In genomic region chrX:153832606-153833005, GRCm38 (mm10) we compare ENCODE assay signal across 8 mouse cellular contexts. TPM values are rescaled to one million over a fixed set of nuclear protein-coding genes. Genes with fewer than 3 reads are reported as not detected.
DNase-seq lines count a peak whose midpoint lies in the region; ATAC-seq and TF ChIP-seq lines count a peak whose summit lies in the region.

No protein-coding gene starts in this region.

- peak overlapping the region; percentile 68; the same call in 1 of the 2 replicates for H3K9ac ChIP-seq in ES-E14 (ENCODE audit: insufficient read depth, low read depth, low read length, poor library complexity, severe bottlenecking)
- H3K9ac ChIP-seq in embryonic facial prominence, embryonic 14.5 days (ENCODE audit: low read depth, low read length) = peak overlapping the region; percentile 67
- H3K9ac ChIP-seq in limb, embryonic 11.5 days (ENCODE audit: low read length) = peak overlapping the region; percentile 53; the same call in 1 of the 2 replicates

- in situ Hi-C loops in ES-E14 (cut with MboI; ENCODE audit: low sequenced_read_pairs in 2 of 2, unreplicated experiment in 2 of 2) = no loop called here

- no peak for DNase-seq in kidney, adult 2 months
- DNase-seq in kidney, adult 11 months = no peak
- DNase-seq in ES-E14 (ENCODE audit: low read depth, low spot score) = no peak
- no peak for DNase-seq in embryonic facial prominence, embryonic 14.5 days (ENCODE audit: low spot score)
- DNase-seq in limb, embryonic 11.5 days (ENCODE audit: low spot score) = no peak
- no peak for DNase-seq in gastrocnemius, adult 8-10 months (ENCODE audit: low spot score in 2 of 2)
- DNase-seq in cerebellum, adult 11 months = no peak

- H3K4me3 ChIP-seq in kidney, adult 2 months (ENCODE audit: insufficient read depth, low read depth, low read length) = peak overlapping the region; percentile 91
- H3K4me3 ChIP-seq in ES-E14 (ENCODE audit: insufficient read depth in 1 of 2, low read depth in 1 of 2, low read length in 2 of 2, poor library complexity in 1 of 2, severe bottlenecking in 1 of 2) = peak overlapping the region; percentile 66 to 71
- H3K4me3 ChIP-seq in embryonic facial prominence, embryonic 14.5 days (ENCODE audit: low read depth, low read length) = peak overlapping the region; percentile 51
- H3K4me3 ChIP-seq in limb, embryonic 11.5 days (ENCODE audit: low read depth, low read length) = peak overlapping the region; percentile 43
- peak overlapping the region; percentile 71 for H3K4me3 ChIP-seq in small intestine, adult 2 months (ENCODE audit: low read depth, low read length)

- TF ChIP-seq CTCF in kidney, adult 2 months (conservative IDR thresholded peaks at IDR 0.05; ENCODE audit: insufficient read depth, insufficient read length, low read depth, low read length) = no peak
- no peak for TF ChIP-seq CTCF in small intestine, adult 2 months (IDR thresholded peaks at IDR 0.05; ENCODE audit: extremely low read depth, insufficient read length, insufficient replicate concordance, low read depth, low read length)

- H3K4me2 ChIP-seq in embryonic facial prominence, embryonic 14.5 days (ENCODE audit: low read depth, low read length) = peak overlapping the region; percentile 52
- H3K4me2 ChIP-seq in limb, embryonic 11.5 days (ENCODE audit: low read depth, severe bottlenecking) = peak overlapping the region; percentile 44

- no peak overlapping the region for H3K27ac ChIP-seq in kidney, adult 2 months (ENCODE audit: insufficient read depth, low read depth, low read length)
- H3K27ac ChIP-seq in ES-E14 (ENCODE audit: insufficient read depth, low read depth, low read length, poor library complexity, severe bottlenecking) = no peak overlapping the region
- peak overlapping the region; percentile 84; the same call in 1 of the 2 replicates for H3K27ac ChIP-seq in embryonic facial prominence, embryonic 14.5 days (replicated peaks; ENCODE audit: low read depth, low read length)
- H3K27ac ChIP-seq in limb, embryonic 11.5 days (replicated peaks; ENCODE audit: low read depth, low read length) = no peak overlapping the region
- H3K27ac ChIP-seq in small intestine, adult 2 months (ENCODE audit: insufficient read depth, low read depth, low read length) = no peak overlapping the region

- no peak for TF ChIP-seq POLR2A in kidney, adult 2 months (IDR thresholded peaks at IDR 0.05; ENCODE audit: low read depth, low read length)
- TF ChIP-seq POLR2A in small intestine, adult 2 months (IDR thresholded peaks at IDR 0.05; ENCODE audit: low read depth, low read length) = no peak

- 6% methylated on average over 14 of the region's 14 CpGs for WGBS in kidney, adult 2 months
- WGBS in embryonic facial prominence, embryonic 14.5 days = 22% methylated on average over 14 of the region's 14 CpGs
- WGBS in limb, embryonic 11.5 days = 27% methylated on average over 14 of the region's 14 CpGs
- 30% methylated on average over 14 of the region's 14 CpGs for WGBS in small intestine, adult 2 months

- H3K4me1 ChIP-seq in kidney, adult 2 months (ENCODE audit: control insufficient read depth, insufficient read depth, low read length) = no peaks in the 10 kb centered on the region
- no peaks in the 10 kb centered on the region for H3K4me1 ChIP-seq in ES-E14 (ENCODE audit: control insufficient read depth in 2 of 2, insufficient read depth in 2 of 2, low read length in 2 of 2, poor library complexity in 1 of 2)
- no peaks in the 10 kb centered on the region for H3K4me1 ChIP-seq in embryonic facial prominence, embryonic 14.5 days (ENCODE audit: control insufficient read depth, insufficient read depth, low read length)
- H3K4me1 ChIP-seq in limb, embryonic 11.5 days (ENCODE audit: control insufficient read depth, insufficient read depth, low read length) = no peaks in the 10 kb centered on the region
- H3K4me1 ChIP-seq in small intestine, adult 2 months (ENCODE audit: control insufficient read depth, insufficient read depth, insufficient read length, low read length) = no peaks in the 10 kb centered on the region

- no peaks in the 10 kb centered on the region for H3K36me3 ChIP-seq in kidney, adult 2 months (ENCODE audit: control insufficient read depth, insufficient read depth, low read length)
- H3K36me3 ChIP-seq in ES-E14 (ENCODE audit: control insufficient read depth, insufficient read depth, low read length, poor library complexity, severe bottlenecking) = no peaks in the 10 kb centered on the region
- no peaks in the 10 kb centered on the region for H3K36me3 ChIP-seq in embryonic facial prominence, embryonic 14.5 days (ENCODE audit: control insufficient read depth, insufficient read depth, low read length)
- H3K36me3 ChIP-seq in limb, embryonic 11.5 days (ENCODE audit: control insufficient read depth, insufficient read depth, low read length) = no peaks in the 10 kb centered on the region
- no peaks in the 10 kb centered on the region for H3K36me3 ChIP-seq in small intestine, adult 2 months (ENCODE audit: control insufficient read depth, insufficient read depth, low read length)

- H3K27me3 ChIP-seq in kidney, adult 2 months (replicated peaks; ENCODE audit: control insufficient read depth, insufficient read depth, low read length) = no peaks in the 10 kb centered on the region
- H3K27me3 ChIP-seq in embryonic facial prominence, embryonic 14.5 days (replicated peaks; ENCODE audit: control insufficient read depth, insufficient read depth, low read length) = no peaks in the 10 kb centered on the region
- H3K27me3 ChIP-seq in limb, embryonic 11.5 days (ENCODE audit: control insufficient read depth, insufficient read depth, low read length) = no peaks in the 10 kb centered on the region
- no peaks in the 10 kb centered on the region for H3K27me3 ChIP-seq in small intestine, adult 2 months (ENCODE audit: control insufficient read depth, insufficient read depth, low read length)

- ATAC-seq in embryonic facial prominence, embryonic 14.5 days (ENCODE audit: low read depth) = peak; percentile 42; the same call in 1 of the 2 replicates
- peak; percentile 36; the same call in 1 of the 2 replicates for ATAC-seq in limb, embryonic 11.5 days (ENCODE audit: insufficient number of reproducible peaks, low FRiP score, low TSS enrichment, low read depth)

- H3K9me3 ChIP-seq in ES-E14 (ENCODE audit: control insufficient read depth, insufficient read depth, low read depth, low read length) = no peaks in the 10 kb centered on the region
- no peaks in the 10 kb centered on the region for H3K9me3 ChIP-seq in embryonic facial prominence, embryonic 14.5 days (ENCODE audit: control insufficient read depth, low read length)
- no peaks in the 10 kb centered on the region for H3K9me3 ChIP-seq in limb, embryonic 11.5 days (ENCODE audit: control insufficient read depth, low read length)

TF ChIP-seq in ES-E14, 5 proteins besides CTCF, POLR2A, EP300 and RAD21:
- no peak for TF ChIP-seq CHD2 (IDR thresholded peaks at IDR 0.05; ENCODE audit: low read depth, low read length)
- TF ChIP-seq ZC3H11A (IDR thresholded peaks at IDR 0.05; ENCODE audit: borderline replicate concordance, low read depth, low read length) = no peak
- no peak for TF ChIP-seq ZNF384 (IDR thresholded peaks at IDR 0.05; ENCODE audit: low read depth, low read length)
- no peak for TF ChIP-seq MAFK (IDR thresholded peaks at IDR 0.05; ENCODE audit: insufficient read depth, low read depth, low read length)
- no peak for TF ChIP-seq HCFC1 (IDR thresholded peaks at IDR 0.05; ENCODE audit: borderline replicate concordance, insufficient read depth, low read length)

RNA-seq across cellular contexts. Expression of gene Spin2c, which starts 0.6 kb away (rescaled TPM):
- 0.69 TPM in 2 replicates for polyA plus RNA-seq in kidney, adult 2 months (2012; rRNA removed)
- total RNA-seq in ES-E14 (2012; rRNA removed) = 3.1 and 4.4 TPM in 2 replicates
- polyA plus RNA-seq in embryonic facial prominence, embryonic 14.5 days (2014; fragmentation: Nextera tagmentation; extraction: Ambion mirVana) = 14.8 and 22.8 TPM in 2 replicates
- 34.6 and 38.1 TPM in 2 replicates for polyA plus RNA-seq in limb, embryonic 11.5 days (2014; fragmentation: Nextera tagmentation; extraction: Ambion mirVana)
- polyA plus RNA-seq in small intestine, adult 2 months (2012; rRNA removed) = 0.20 TPM in 1 of 2 replicates, not detected in the other
- not detected for total RNA-seq in gastrocnemius, adult 8-10 months (2022)
